ENCODE assay signal across 8 mouse cellular contexts in genomic region chr16:44745866-44746562, GRCm38 (mm10). TPM values are rescaled to one million over a fixed set of nuclear protein-coding genes. Genes with fewer than 3 reads are reported as not detected.
A peak's percentile ranks its signal among the peaks of the same experiment; 100 is the strongest.
DNase-seq lines count a peak whose midpoint lies in the region; ATAC-seq lines count a peak whose summit lies in the region.

Gene Gtpbp8, minus strand, starts transcription at chr16:44746363.

- DNase-seq in adipocyte (ENCODE audit: low spot score): peak; percentile 95
- DNase-seq in embryo, embryonic 10 days (ENCODE audit: low spot score): peak; percentile 93
- DNase-seq in gastrocnemius, postnatal 14 days: peak; percentile 79
- peak; percentile 83 to 85 for DNase-seq in left cerebral cortex, postnatal 10 days (ENCODE audit: extremely low spot score in 1 of 2, low spot score in 2 of 2)
- peak; percentile 85 for DNase-seq in right cerebral cortex, postnatal 25 days
- peak; percentile 70 to 83 for DNase-seq in urinary bladder, postnatal 4 days (ENCODE audit: low spot score in 2 of 2)

- ATAC-seq in inflammation-experienced regulatory T-cells, adult 6 months: peak; percentile 84
- peak; percentile 92 for ATAC-seq in megakaryocyte-erythroid progenitor cell, adult 5-6 weeks (replicated peaks; ENCODE audit: low FRiP score, low TSS enrichment, poor library complexity, severe bottlenecking)

- intact Hi-C loops in gastrocnemius, postnatal 14 days (cut with DNase I; ENCODE audit: low total_unique reads): no loop called here
- intact Hi-C loops in left cerebral cortex, postnatal 10 days (cut with DNase I): no loop called here

RNA-seq across cellular contexts. Expression of gene Gtpbp8, which starts in this region (rescaled TPM):
- total RNA-seq in gastrocnemius, postnatal 14 days (2021): 10 to 100 TPM in 1 of 2 experiments, 1 to 10 TPM in 1; 8.5 to 12.7 TPM
- polyA plus RNA-seq in inflammation-experienced regulatory T-cells, adult 6 months (2017; shearing (Covaris generic)): 10 to 100 TPM; 25.0 to 48.9 (median 38.8) TPM
- 10 to 100 TPM; 25.6 to 25.9 TPM for total RNA-seq in left cerebral cortex, postnatal 10 days (2021)
- 4.7 and 15.2 TPM in 2 replicates for total RNA-seq in megakaryocyte-erythroid progenitor cell, adult 5-6 weeks (2014; fragmentation: Nextera tagmentation)
- 5.7 and 6.1 TPM in 2 replicates for total RNA-seq in megakaryocyte-erythroid progenitor cell, adult 5-6 weeks (2017)

Comparison
In these comparisons a context has a peak if more than half of its experiments do, and no peak if none do; other contexts are left out.
1. Peak in every context shown above with its lines: DNase-seq and ATAC-seq.